Mouse (Mus musculus) heart, embryonic 11.5 days (tissue): Measurements from ENCODE around the gene Homer3. TPM values are rescaled to one million over a fixed set of nuclear protein-coding genes. Genes with fewer than 3 reads are reported as not detected.

Experiments used
- ATAC-seq: fragments of 200-750 bp; cut with Nextera tagmentation; replicated peaks from 2 replicates; pipeline ENCODE4 v1.8.0; 2017; ENCODE audit warnings: moderate library complexity; ENCODE audit not compliant: insufficient number of reproducible peaks, low FRiP score, low TSS enrichment
- H3K27ac ChIP-seq: fragments of 300-500 bp; sonication (generic); 2 replicates; pipeline ENCODE4 v1.5.1; 2014; ENCODE audit warnings: mild to moderate bottlenecking, low read depth, low read length
- H3K27me3 ChIP-seq: fragments of 300-500 bp; sonication (generic); 2 replicates; pipeline ENCODE4 v1.6.1; 2014; ENCODE audit warnings: mild to moderate bottlenecking, low read length, mixed read lengths; ENCODE audit not compliant: control insufficient read depth, insufficient read depth
- H3K36me3 ChIP-seq: fragments of 300-500 bp; sonication (generic); 2 replicates; pipeline ENCODE4 v1.6.1; 2014; ENCODE audit warnings: mild to moderate bottlenecking, low read length, moderate library complexity, mixed read lengths; ENCODE audit not compliant: control insufficient read depth, insufficient read depth
- H3K4me1 ChIP-seq: fragments of 300-500 bp; sonication (generic); 2 replicates; pipeline ENCODE4 v1.6.1; 2014; ENCODE audit warnings: low read length; ENCODE audit not compliant: control insufficient read depth, insufficient read depth
- H3K4me2 ChIP-seq: fragments of 300-500 bp; sonication (generic); 2 replicates; pipeline ENCODE4 v1.6.1; 2014; ENCODE audit warnings: mild to moderate bottlenecking, moderate library complexity
- H3K4me3 ChIP-seq: fragments of 300-500 bp; sonication (generic); 2 replicates; pipeline ENCODE4 v1.5.1; 2014; ENCODE audit warnings: low read depth, low read length
- H3K9ac ChIP-seq: fragments of 300-500 bp; sonication (generic); 2 replicates; pipeline ENCODE4 v1.6.1; 2014; ENCODE audit warnings: mild to moderate bottlenecking, low read depth, low read length, moderate library complexity
- H3K9me3 ChIP-seq: fragments of 300-500 bp; sonication (generic); replicated peaks from 2 replicates; pipeline ENCODE4 v1.6.1; 2016; ENCODE audit warnings: low read length; ENCODE audit not compliant: control insufficient read depth
- WGBS: fragments of 180-500 bp; shearing (Covaris S2); extraction: QIAGEN DNeasy Blood & Tissue Kit; methylation state at CpG from one replicate; pipeline ENCODE4 v1.1.7; 2014; ENCODE audit not compliant: insufficient replicate concordance; 5-methylcytosine and 5-hydroxymethylcytosine counted together
- polyA plus RNA-seq: library from polyadenylated mRNA; unstranded; fragments of >200 nt; fragmentation: Nextera tagmentation; extraction: Ambion mirVana; gene quantifications from 2 replicates; pipeline ENCODE4 v1.2.1, GENCODE M21; 2014

Homer3 gene
- polyA plus RNA-seq: 25.5 and 30.0 TPM in 2 replicates

DNA sequence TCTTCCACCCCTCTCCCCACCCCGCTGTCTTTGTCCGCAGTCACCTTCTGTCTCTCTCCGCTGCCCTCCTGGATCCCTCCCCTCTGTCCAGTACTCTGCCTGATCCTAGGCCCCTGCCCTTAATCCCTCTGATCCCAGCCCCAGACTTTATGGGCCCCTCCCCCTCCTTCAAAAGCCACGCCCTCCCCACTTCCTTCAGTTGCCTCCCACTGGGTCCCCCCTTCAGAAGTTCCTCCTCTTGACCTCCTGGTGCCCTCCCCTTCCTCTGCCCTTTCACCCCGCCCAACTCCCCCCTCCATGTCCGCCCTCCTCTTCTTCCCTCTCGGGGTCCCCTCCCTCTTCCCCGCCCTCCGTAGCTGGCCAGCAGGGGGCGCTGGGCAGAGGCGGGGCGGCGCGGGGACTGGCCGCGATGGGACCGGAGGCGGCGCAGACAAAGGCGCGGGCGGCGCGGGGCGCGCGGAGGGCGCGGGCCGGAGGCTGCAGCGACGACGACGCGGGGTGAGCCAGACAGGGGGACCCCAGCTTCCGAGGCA lies at the start of gene Homer3:
Gene Homer3, plus strand, starts transcription at position 225 of the 533 bp plus-strand sequence.
- ATAC-seq: peak; percentile 79
- Histone ChIP-seq H3K9me3 (no peaks in the 10 kb centered on the region), H3K4me3 (peak within 1 kb of the TSS; percentile 86), H3K27me3 (no peaks in the 10 kb centered on the region), H3K4me2 (peak within 1 kb of the TSS; percentile 96), H3K9ac (peak within 1 kb of the TSS; percentile 98), H3K4me1 (peaks cover 18% of the 10 kb centered on the region), H3K36me3 (peaks cover 24% of the 10 kb centered on the region), H3K27ac (peak within 1 kb of the TSS; percentile 76)
- WGBS: 1% methylated on average over 34 of the region's 36 CpGs

DNA sequence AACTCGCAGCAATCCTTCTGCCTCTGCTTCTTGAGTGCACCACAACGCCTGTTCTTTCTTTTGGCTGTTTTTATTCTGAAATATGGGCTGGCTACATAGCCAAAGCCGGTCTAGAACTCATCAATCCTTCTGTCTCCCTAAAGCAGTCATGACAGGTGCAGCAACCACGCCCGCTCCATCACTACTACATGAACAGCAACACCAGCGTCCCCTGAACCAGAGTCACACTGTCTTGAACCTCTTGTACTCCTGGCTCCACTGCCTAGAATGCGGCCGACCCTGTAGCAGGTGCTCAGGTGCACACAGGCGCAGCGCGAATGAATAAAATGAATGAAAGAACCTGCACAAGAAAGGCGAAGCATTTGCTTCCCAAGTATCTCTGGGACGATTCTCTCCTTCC lies 49.0 kb upstream of the Homer3 start:
- WGBS: 8% methylated on average over 13 of the region's 13 CpGs
- Histone ChIP-seq H3K9me3 (no peaks in the 10 kb centered on the region), H3K36me3 (peaks cover 10% of the 10 kb centered on the region), H3K9ac (peak overlapping the region; percentile 87), H3K4me1 (peaks cover 10% of the 10 kb centered on the region), H3K27me3 (no peaks in the 10 kb centered on the region), H3K4me3 (peak overlapping the region; percentile 75), H3K27ac (no peak overlapping the region), H3K4me2 (peak overlapping the region; percentile 83)
- no peak for ATAC-seq

DNA sequence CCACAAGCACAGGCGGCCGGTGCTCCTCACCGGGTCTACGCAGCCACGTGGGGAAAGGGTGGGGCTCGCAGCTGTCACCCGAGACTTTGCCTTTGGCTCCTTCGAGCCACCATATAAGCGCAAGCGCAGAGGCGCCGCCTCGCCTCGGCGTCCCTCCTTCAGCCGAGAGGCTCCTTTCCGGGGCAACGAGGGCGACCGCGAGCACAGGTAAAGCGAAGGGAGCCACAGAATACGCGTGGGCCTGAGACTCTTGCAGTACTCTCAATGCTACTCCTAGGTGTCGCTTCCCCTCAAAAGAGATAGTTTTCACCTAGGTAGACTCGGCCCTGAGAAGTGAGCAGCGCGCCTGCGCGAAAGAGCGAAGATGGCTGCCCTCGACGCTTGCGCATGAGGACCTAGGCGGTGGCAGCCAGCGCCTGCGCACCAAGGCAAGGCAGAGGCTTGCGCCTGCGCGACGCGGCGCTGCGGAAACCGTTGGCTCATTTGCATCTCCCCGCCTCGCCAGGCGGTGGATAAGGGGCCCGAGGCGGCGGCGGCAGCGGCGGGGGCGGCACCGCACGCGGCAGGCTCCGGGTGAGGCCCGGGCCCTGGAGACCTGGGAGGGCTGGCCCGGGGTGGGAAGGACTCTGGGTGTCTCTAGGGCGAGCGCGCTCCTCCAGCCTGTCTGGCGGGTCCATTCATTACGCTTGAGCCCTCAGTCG lies 48.4 kb upstream of the Homer3 start, which contains the start of the genes Sugp2 and Armc6:
Gene Sugp2, plus strand, starts transcription at position 147 of the 701 bp plus-strand sequence.
Gene Armc6, minus strand, starts transcription at position 387 of the 701 bp plus-strand sequence.
- Histone ChIP-seq H3K36me3 (peaks cover 10% of the 10 kb centered on the region), H3K4me3 (peak within 1 kb of the TSS; percentile 75), H3K9ac (peak within 1 kb of the TSS; percentile 87), H3K9me3 (no peaks in the 10 kb centered on the region), H3K27me3 (no peaks in the 10 kb centered on the region), H3K4me2 (peak within 1 kb of the TSS; percentile 83), H3K4me1 (peaks cover 10% of the 10 kb centered on the region), H3K27ac (peak within 1 kb of the TSS; percentile 87)
- peak; percentile 95 for ATAC-seq
- WGBS: 0% methylated on average over 67 of the region's 67 CpGs

DNA sequence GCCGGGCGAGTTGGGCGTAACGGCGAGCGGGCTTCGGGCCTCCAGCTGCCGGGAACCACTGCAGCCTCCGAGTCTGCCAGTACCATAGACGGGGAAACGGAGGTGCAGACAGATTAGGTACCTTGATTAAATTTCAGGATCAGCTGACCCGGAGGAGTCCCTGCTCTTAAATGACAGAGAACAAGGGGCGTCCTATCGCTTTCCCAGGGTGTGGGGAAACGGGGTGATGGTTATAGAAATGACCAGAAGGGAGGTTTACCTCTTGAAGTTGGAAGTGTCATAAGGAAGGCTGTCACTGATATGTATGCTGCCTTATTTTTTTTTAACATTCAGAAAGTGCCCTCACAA lies 47.9 kb upstream of the Homer3 start:
- Histone ChIP-seq H3K27me3 (no peaks in the 10 kb centered on the region), H3K4me3 (peak overlapping the region; percentile 75), H3K4me2 (peak overlapping the region; percentile 83), H3K36me3 (peaks cover 8% of the 10 kb centered on the region), H3K4me1 (peaks cover 10% of the 10 kb centered on the region), H3K9me3 (no peaks in the 10 kb centered on the region), H3K9ac (peak overlapping the region; percentile 87), H3K27ac (peak overlapping the region; percentile 87)
- ATAC-seq: no peak
- under 1% methylated on average over 15 of the region's 15 CpGs for WGBS

DNA sequence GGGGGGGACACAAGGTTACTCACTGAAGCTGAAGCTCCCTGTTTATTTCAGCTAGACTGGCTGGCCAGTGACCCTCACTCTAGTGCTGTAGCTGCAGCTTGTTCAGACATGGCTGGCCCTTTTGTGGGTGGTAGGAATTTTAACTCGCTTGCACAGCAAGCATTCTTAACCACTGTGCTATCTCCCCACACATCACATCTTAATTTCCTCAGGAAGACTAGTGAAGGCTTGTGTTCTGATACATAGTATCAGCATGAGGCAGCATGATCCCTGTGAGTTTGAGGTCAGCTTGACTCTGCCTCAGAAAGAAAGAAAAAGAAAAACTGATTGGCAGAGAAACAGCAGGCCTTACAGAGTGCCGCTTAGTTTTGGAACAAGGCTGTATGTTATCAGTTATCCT lies 44.8 kb upstream of the Homer3 start:
- Histone ChIP-seq H3K4me3 (no peak overlapping the region), H3K27ac (no peak overlapping the region), H3K36me3 (peaks cover 16% of the 10 kb centered on the region), H3K27me3 (no peaks in the 10 kb centered on the region), H3K4me1 (peaks cover 10% of the 10 kb centered on the region), H3K9ac (no peak overlapping the region), H3K9me3 (no peaks in the 10 kb centered on the region), H3K4me2 (no peak overlapping the region)
- 71% methylated on average over 2 of the region's 2 CpGs for WGBS
- ATAC-seq: no peak

DNA sequence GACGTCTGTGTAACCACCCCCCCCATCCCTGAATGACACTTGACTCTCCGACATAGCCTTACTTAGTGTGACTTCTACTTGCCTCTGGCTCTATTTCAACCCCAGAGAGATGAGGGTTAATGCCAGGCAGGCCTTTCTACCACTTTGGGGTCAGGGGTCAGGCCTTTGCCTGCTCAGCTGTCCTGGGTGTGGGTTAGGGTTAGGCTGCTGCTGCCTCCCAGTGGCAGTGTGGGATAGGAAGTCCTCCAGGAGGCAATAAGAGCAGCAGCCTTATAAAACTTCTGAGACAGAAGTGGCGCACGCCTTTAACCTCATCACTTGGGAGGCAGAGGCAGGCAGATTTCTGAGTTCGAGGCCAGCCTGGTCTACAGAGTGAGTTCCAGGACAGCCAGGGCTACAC lies 42.0 kb upstream of the Homer3 start:
- no peak overlapping the region for H3K4me2 ChIP-seq
- H3K27me3 ChIP-seq: no peaks in the 10 kb centered on the region
- no peak overlapping the region for H3K4me3 ChIP-seq
- peaks cover 28% of the 10 kb centered on the region for H3K36me3 ChIP-seq
- 89% methylated on average over 5 of the region's 5 CpGs for WGBS
- H3K9ac ChIP-seq: no peak overlapping the region
- no peaks in the 10 kb centered on the region for H3K9me3 ChIP-seq
- H3K27ac ChIP-seq: no peak overlapping the region
- peaks cover under 1% of the 10 kb centered on the region; the same call in 1 of the 2 replicates for H3K4me1 ChIP-seq
- ATAC-seq: no peak

DNA sequence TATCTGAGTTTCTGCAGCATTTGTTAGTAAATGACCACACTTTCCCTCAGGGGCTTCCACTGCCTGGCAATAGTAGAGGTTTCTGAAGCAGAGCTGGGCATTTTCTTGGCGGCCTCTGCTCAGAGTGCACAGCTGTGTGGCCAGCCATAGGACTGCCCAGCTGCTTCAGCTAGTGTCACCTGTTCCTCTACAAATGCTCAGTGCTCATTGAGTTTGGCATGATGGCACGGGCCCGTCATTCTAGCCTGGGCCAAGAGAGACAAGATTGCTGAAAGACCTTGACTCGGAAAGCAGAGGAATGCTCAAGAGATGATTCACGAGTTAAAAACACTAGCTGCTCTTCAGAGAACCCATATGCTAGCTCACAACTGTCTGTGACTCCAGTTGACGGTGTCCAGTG lies 36.0 kb upstream of the Homer3 start:
- ATAC-seq: no peak
- H3K4me2 ChIP-seq: no peak overlapping the region

DNA sequence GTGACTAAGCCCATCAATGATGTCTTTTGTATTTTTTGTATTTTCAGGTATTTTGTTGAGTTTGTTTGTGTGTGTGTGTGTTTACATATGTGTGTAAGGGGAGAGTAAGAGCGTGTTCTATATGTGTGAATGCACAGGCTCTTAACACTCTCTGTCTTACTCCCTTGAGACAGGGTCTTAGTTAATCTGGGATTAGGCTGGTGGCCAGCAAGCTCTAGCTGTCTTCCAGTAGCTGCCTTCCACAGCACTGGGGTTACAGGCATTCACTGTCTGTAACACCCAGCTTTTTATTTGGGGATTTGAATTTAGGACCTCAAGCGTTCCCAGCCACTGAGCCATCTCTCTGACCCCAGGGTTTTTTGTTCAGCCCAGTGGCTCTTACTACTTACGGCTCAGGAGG lies 34.8 kb upstream of the Homer3 start:
- 90% methylated on average over 3 of the region's 3 CpGs for WGBS
- no peaks in the 10 kb centered on the region for H3K9me3 ChIP-seq
- H3K9ac ChIP-seq: no peak overlapping the region
- no peaks in the 10 kb centered on the region for H3K4me1 ChIP-seq
- H3K27ac ChIP-seq: no peak overlapping the region
- no peak overlapping the region for H3K4me2 ChIP-seq
- no peak for ATAC-seq
- no peak overlapping the region for H3K4me3 ChIP-seq
- no peaks in the 10 kb centered on the region for H3K27me3 ChIP-seq
- H3K36me3 ChIP-seq: peaks cover 41% of the 10 kb centered on the region

More for the DNA sequence above, 36.0 kb upstream of the Homer3 start:
- Histone ChIP-seq H3K27me3 (no peaks in the 10 kb centered on the region), H3K9me3 (no peaks in the 10 kb centered on the region), H3K27ac (no peak overlapping the region), H3K36me3 (peaks cover 37% of the 10 kb centered on the region), H3K4me3 (no peak overlapping the region), H3K9ac (no peak overlapping the region), H3K4me1 (no peaks in the 10 kb centered on the region)
- WGBS: 89% methylated on average over 6 of the region's 6 CpGs
